Mouse (Mus musculus) urinary bladder, adult 2 months (tissue): Measurements from ENCODE around the gene Camkmt. TPM values are rescaled to one million over a fixed set of nuclear protein-coding genes. Genes with fewer than 3 reads are reported as not detected.

Experiments
- DNase-seq: peaks from one replicate; pipeline ENCODE4 v3.0.0; 2022; ENCODE audit warnings: low spot score
- polyA plus RNA-seq: library from polyadenylated mRNA; depleted of rRNA; stranded (reverse); fragments of >200 nt; gene quantifications from 2 replicates; pipeline ENCODE4 v1.2.3, GENCODE M21; 2012; rRNA removed

The Camkmt gene
- polyA plus RNA-seq, 1 experiment: 2.7 TPM

DNA sequence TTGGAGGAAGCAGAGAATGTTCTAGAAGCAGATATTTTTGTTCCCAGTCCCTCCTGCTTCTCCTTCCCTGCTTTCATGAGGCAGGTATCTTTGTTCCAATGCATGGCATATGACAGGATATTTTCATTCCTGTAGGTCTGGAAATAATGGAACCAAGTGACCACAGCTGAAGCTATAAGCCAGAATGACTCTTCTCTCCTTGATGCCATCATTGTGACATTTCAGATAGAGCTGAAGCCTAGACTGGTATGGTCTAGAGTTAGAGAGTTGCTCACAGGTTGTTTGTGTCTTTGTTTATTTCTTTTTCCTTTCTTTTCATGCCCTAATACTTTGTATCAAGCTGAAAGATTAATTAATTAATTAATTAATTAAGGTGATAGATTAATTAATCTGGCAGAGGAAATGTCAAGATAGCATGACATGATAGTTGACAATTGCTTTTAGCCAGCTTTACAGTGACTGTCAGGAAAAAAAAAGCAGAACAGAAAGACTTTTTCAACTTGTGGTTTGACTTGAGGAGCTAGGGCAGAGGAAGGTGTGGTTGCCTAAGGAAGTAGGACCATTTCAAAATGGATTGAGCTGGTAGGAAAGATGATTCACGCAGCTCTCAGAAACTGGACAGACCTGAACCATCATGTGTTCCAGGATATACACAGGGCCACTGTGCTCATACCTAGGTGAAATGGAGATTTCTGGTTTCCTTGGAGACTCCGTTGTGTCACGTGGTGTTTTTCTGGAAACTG, 404.8 kb downstream of the Camkmt start:
- DNase-seq: no peak

DNA sequence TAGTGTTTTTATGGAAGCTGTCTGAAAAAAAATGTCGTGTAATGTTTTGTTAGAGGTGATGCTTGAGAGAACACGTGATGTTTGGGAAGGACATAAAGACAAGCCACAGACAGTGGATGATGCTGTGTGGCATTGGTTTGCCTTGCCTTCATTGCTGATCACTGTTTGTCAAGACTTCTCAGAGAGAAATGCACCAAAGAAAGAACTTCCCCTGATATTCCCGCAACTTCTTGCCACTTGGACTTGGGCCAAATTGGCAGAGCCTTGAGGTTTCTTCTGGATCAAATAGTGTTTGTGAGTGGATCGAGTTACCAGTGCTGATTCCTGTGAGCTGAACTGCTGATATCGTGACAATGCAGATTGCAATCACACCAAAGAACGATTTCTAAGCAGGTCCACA, 405.5 kb downstream of the Camkmt start:
- DNase-seq: no peak

DNA sequence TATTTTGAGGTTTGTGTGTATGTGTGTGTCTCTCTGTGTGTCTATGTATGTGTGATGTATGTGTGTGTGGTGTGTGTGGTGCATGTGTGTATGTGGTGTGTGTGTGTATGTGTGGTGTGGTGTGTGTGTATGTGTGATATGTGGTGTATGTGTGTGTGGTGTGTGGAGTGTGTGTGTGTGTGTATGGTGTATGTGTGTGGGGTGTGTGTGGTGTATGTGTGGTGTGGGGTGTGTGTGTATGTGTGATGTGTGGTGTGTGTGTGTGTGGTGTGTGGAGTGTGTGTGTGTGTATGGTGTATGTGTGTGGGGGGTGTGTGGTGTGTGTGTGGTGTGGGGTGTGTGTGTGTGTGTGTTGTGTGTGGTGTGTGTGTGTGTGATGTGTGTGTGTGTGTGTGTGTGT, 414.5 kb downstream of the Camkmt start:
- DNase-seq: no peak

DNA sequence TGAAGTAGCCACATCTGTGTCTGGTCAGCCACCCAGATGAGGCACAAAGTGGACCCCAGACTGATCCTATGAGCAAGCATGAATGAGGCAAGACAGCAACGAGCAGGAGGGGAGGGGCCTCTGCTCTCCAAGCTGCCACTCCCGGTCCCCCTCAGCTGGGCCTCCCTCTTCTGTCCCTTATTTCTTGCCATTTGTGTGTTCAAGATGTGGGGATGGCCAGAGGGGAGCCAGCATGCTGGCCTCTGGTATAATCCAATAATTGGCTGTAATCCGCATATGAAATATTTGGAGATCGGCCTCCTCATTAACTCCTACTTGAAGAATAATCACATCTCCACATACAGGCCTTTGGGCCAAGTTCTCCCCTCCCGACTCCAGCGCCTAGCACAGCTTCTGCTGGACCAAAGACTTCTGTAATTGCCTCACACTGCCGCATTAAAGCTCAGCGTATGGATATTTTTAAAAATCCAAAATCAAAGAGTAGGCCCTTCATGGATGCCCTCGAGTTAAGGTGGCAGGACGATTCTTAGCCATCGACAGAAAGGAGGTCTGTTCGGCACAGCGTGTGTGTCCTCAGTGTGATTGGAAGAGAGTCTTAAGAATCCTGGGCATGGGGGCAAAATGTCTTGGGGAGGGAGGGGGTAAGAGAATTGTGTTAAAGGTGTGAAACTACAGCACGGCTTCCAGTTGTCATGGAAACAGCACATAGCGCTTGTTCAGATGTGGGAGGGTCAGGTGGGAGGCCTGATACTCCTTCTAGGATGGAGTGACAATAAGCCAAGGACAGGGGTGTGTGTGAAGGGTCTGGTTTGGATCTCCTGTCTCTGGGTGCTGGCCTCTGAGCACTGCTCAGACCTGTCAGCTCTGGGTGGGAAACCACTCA, 416.1 kb downstream of the Camkmt start:
- DNase-seq: no peak

DNA sequence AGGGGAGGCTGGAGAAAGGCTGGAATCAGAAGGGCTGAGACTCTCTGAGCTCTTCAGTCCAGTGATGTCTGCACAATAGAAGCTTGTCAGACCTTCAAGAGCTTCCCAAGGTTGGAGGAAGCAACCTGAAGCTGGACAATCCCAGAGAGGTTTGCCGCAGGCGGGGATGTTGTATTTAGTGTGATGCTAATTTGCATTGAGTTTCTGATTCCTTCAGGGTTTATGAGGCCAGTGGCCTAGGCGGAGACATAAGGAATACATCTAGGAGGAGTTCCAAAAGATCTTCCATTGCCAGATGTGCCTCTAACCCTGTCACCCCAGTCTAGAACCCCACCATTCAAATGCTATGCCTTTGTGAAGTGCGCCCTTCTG, 416.7 kb downstream of the Camkmt start:
- DNase-seq: no peak

Other genes starting within 250 kb of the Camkmt start
- gene Ppm1b, start 133.8 kb upstream of the Camkmt start, polyA plus RNA-seq: 55.2 and 63.3 TPM in 2 replicates
- gene Slc3a1, start 62.2 kb upstream of the Camkmt start, polyA plus RNA-seq: 0.17 and 0.19 TPM in 2 replicates
- 32.5 and 35.4 TPM in 2 replicates for gene Prepl, start 311 bp upstream of the Camkmt start, polyA plus RNA-seq